Mouse (Mus musculus): ENCODE measurements around the gene Gtpbp4.
"Not testable (repeated sequence)": the region's sequence is repeated elsewhere in the genome, so short reads cannot be mapped to it uniquely, and the experiment has no call there.

GRCm38 (mm10) chr13:8943828-8944227 lies 52.1 kb downstream of the Gtpbp4 start:
- not testable (repeated sequence) for TF ChIP-seq EP300 (optimal IDR thresholded peaks at IDR 0.05); CTCF (IDR thresholded peaks at IDR 0.05; ENCODE audit: low read depth)

Measured in stomach, postnatal 0 days (tissue).